Mouse (Mus musculus) midbrain, embryonic 12.5 days (tissue): ENCODE measurements around the gene Slco1a5. TPM values are rescaled to one million over a fixed set of nuclear protein-coding genes. Genes with fewer than 3 reads are reported as not detected.

ENCODE experiments used
- ATAC-seq: fragments of 200-750 bp; cut with Nextera tagmentation; 2 replicates; pipeline ENCODE4 v1.8.0; 2017; ENCODE audit warnings: low read depth, moderate TSS enrichment, moderate library complexity; ENCODE audit not compliant: low FRiP score
- H3K27ac ChIP-seq: fragments of 300-500 bp; sonication (generic); replicated peaks from 2 replicates; pipeline ENCODE4 v1.5.1; 2016; ENCODE audit warnings: mild to moderate bottlenecking
- H3K27me3 ChIP-seq: fragments of 300-500 bp; sonication (generic); 2 replicates; pipeline ENCODE4 v1.6.1; 2016; ENCODE audit warnings: mild to moderate bottlenecking
- H3K36me3 ChIP-seq: fragments of 300-500 bp; sonication (generic); 2 replicates; pipeline ENCODE4 v1.6.1; 2016
- H3K4me1 ChIP-seq: fragments of 300-500 bp; sonication (generic); 2 replicates; pipeline ENCODE4 v1.6.1; 2016
- H3K4me2 ChIP-seq: fragments of 300-500 bp; sonication (generic); replicated peaks from 2 replicates; pipeline ENCODE4 v1.6.1; 2016; ENCODE audit warnings: mild to moderate bottlenecking, moderate library complexity
- H3K4me3 ChIP-seq: fragments of 300-500 bp; sonication (generic); 2 replicates; pipeline ENCODE4 v1.5.1; 2016; ENCODE audit warnings: mild to moderate bottlenecking
- H3K9ac ChIP-seq: fragments of 300-500 bp; sonication (generic); replicated peaks from 2 replicates; pipeline ENCODE4 v1.6.1; 2016; ENCODE audit warnings: mild to moderate bottlenecking, moderate library complexity
- H3K9me3 ChIP-seq: fragments of 300-500 bp; sonication (generic); 2 replicates; pipeline ENCODE4 v1.6.1; 2016; ENCODE audit warnings: mild to moderate bottlenecking
- WGBS: fragments of 180-500 bp; shearing (Covaris S2); methylation state at CpG from one replicate; pipeline ENCODE4 v1.1.7; 2016; 5-methylcytosine and 5-hydroxymethylcytosine counted together
- polyA plus RNA-seq: library from polyadenylated mRNA; unstranded; fragments of >200 nt; fragmentation: Nextera tagmentation; extraction: Ambion mirVana; gene quantifications from 2 replicates; pipeline ENCODE4 v1.2.1, GENCODE M21; 2016

Slco1a5 gene
- polyA plus RNA-seq, 1 experiment from 2014 or later, result 0.63 TPM

GRCm38 (mm10) chr6:142345440-142346038 lies 22.8 kb upstream of the Slco1a5 start, which contains the start of gene Pyroxd1:
Pyroxd1 (plus strand) TSS chr6:142345654.
- Histone ChIP-seq H3K9ac (peak within 1 kb of the TSS; percentile 68), H3K36me3 (peaks cover 20% of the 10 kb centered on the region), H3K4me3 (peak within 1 kb of the TSS; percentile 80), H3K27ac (peak within 1 kb of the TSS; percentile 76), H3K4me1 (peaks cover 7% of the 10 kb centered on the region), H3K4me2 (peak within 1 kb of the TSS; percentile 56), H3K27me3 (no peaks in the 10 kb centered on the region), H3K9me3 (no peaks in the 10 kb centered on the region)
- WGBS, result under 1% methylated on average over 48 of the region's 48 CpGs
- ATAC-seq, result peak; percentile 95

- H3K4me2 ChIP-seq, result no peak overlapping the region
- H3K9me3 ChIP-seq, result no peaks in the 10 kb centered on the region
- peaks cover 7% of the 10 kb centered on the region for H3K4me1 ChIP-seq
- H3K27ac ChIP-seq, result no peak overlapping the region
- no peak overlapping the region for H3K4me3 ChIP-seq
- H3K27me3 ChIP-seq, result no peaks in the 10 kb centered on the region
- 77% methylated on average over 2 of the region's 2 CpGs for WGBS
- no peak overlapping the region for H3K9ac ChIP-seq
- ATAC-seq, result no peak
- H3K36me3 ChIP-seq, result peaks cover 2% of the 10 kb centered on the region; the same call in 1 of the 2 replicates
Observed at GRCm38 (mm10) chr6:142343561-142343960, 20.8 kb upstream of the Slco1a5 start.

DNA sequence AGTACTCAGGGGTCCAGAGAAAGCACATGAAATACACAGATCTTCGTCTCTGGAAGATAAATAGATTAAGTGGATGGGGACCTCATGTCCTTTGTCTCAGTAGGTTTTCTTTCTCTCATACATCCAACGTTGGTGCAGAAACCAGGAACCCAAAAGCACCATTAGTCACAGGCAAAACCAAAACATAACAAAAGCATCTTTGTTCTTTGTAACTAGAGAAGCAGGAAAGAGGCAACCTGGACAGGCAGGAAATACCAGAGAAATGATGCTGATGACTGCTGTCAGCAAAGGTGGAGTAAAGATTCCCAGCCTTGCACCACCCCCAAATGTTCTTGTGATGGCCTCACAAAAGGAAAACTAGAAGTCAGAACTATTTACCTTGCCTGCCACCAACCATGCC lies 16.8 kb upstream of the Slco1a5 start:
- H3K27me3 ChIP-seq, result no peaks in the 10 kb centered on the region
- H3K36me3 ChIP-seq, result no peaks in the 10 kb centered on the region
- WGBS, result 62% methylated on average over 2 of the region's 2 CpGs
- no peaks in the 10 kb centered on the region for H3K9me3 ChIP-seq
- H3K4me2 ChIP-seq, result no peak overlapping the region
- H3K4me1 ChIP-seq, result no peaks in the 10 kb centered on the region
- ATAC-seq, result no peak
- no peak overlapping the region for H3K27ac ChIP-seq
- H3K4me3 ChIP-seq, result no peak overlapping the region
- no peak overlapping the region for H3K9ac ChIP-seq

- H3K4me1 ChIP-seq, result no peaks in the 10 kb centered on the region
- H3K9me3 ChIP-seq, result no peaks in the 10 kb centered on the region
- no peak overlapping the region for H3K27ac ChIP-seq
- no peaks in the 10 kb centered on the region for H3K27me3 ChIP-seq
- no peak overlapping the region for H3K4me3 ChIP-seq
- no peak overlapping the region for H3K9ac ChIP-seq
- ATAC-seq, result no peak
- no peak overlapping the region for H3K4me2 ChIP-seq
- H3K36me3 ChIP-seq, result no peaks in the 10 kb centered on the region
- WGBS, result 68% methylated on average over 2 of the region's 2 CpGs
Observed at GRCm38 (mm10) chr6:142338961-142339360, 16.2 kb upstream of the Slco1a5 start.

- Histone ChIP-seq H3K9me3 (no peaks in the 10 kb centered on the region), H3K27me3 (no peaks in the 10 kb centered on the region), H3K27ac (no peak overlapping the region), H3K4me3 (no peak overlapping the region), H3K9ac (no peak overlapping the region), H3K36me3 (no peaks in the 10 kb centered on the region), H3K4me1 (no peaks in the 10 kb centered on the region), H3K4me2 (no peak overlapping the region)
- no peak for ATAC-seq
- 78% methylated on average over 1 of the region's 1 CpGs for WGBS
Observed at GRCm38 (mm10) chr6:142329201-142329600, 6.4 kb upstream of the Slco1a5 start.

- Histone ChIP-seq H3K9ac (no peak overlapping the region), H3K4me1 (0 out of 2 replicates have a peak, but pooled peaks cover 3% of the 10 kb centered on the region), H3K4me2 (no peak overlapping the region), H3K36me3 (no peaks in the 10 kb centered on the region), H3K27me3 (no peaks in the 10 kb centered on the region), H3K9me3 (no peaks in the 10 kb centered on the region), H3K27ac (no peak overlapping the region), H3K4me3 (no peak overlapping the region)
- 75% methylated on average over 3 of the region's 3 CpGs for WGBS
- ATAC-seq, result 0 out of 2 replicates have a peak, but pooled peaks have one; percentile 36
Observed at GRCm38 (mm10) chr6:142326598-142326997, 3.8 kb upstream of the Slco1a5 start.

- no peaks in the 10 kb centered on the region for H3K36me3 ChIP-seq
- no peak overlapping the region for H3K4me2 ChIP-seq
- no peaks in the 10 kb centered on the region for H3K4me1 ChIP-seq
- H3K9me3 ChIP-seq, result no peaks in the 10 kb centered on the region
- H3K9ac ChIP-seq, result no peak overlapping the region
- no peak overlapping the region for H3K27ac ChIP-seq
- no peak overlapping the region for H3K4me3 ChIP-seq
- ATAC-seq, result no peak
- H3K27me3 ChIP-seq, result no peaks in the 10 kb centered on the region
Observed at GRCm38 (mm10) chr6:142317106-142317505, 5.7 kb downstream of the Slco1a5 start.

DNA sequence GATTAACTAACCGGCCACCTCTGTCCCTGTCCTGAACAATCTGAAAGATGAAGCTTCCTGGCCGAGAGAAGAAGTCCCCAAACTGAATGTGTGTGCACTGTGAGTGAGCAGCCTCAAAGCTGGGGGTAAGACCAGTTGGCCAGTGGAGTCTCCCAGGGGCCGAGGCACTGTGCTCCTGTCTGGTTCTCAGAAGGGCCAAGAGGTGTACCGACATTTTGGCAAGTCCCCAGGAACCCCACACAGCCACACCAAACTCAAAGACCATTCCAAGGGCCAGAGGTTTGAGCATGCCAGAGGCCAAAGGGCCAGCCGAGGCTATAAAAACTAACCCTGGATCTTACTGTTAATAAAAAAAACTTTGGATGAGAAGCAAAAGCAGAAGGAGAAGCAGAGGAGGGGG lies 8.5 kb downstream of the Slco1a5 start:
- no peak for ATAC-seq
- Histone ChIP-seq H3K9me3 (peaks cover 3% of the 10 kb centered on the region; the same call in 1 of the 2 replicates), H3K4me1 (no peaks in the 10 kb centered on the region), H3K27ac (no peak overlapping the region), H3K4me2 (no peak overlapping the region), H3K27me3 (no peaks in the 10 kb centered on the region), H3K4me3 (no peak overlapping the region), H3K36me3 (no peaks in the 10 kb centered on the region), H3K9ac (no peak overlapping the region)
- WGBS, result 85% methylated on average over 5 of the region's 5 CpGs

GRCm38 (mm10) chr6:142305076-142305475 lies 17.7 kb downstream of the Slco1a5 start:
- H3K4me1 ChIP-seq, result no peaks in the 10 kb centered on the region
- no peak for ATAC-seq

GRCm38 (mm10) chr6:142298098-142298497 lies 24.7 kb downstream of the Slco1a5 start, which contains the start of gene Iapp:
Iapp (plus strand) TSS chr6:142298423.
- no peak within 1 kb of the TSS for H3K4me3 ChIP-seq
- no peak within 1 kb of the TSS for H3K27ac ChIP-seq
- H3K27me3 ChIP-seq, result no peaks in the 10 kb centered on the region
- no peaks in the 10 kb centered on the region for H3K9me3 ChIP-seq
- no peaks in the 10 kb centered on the region for H3K4me1 ChIP-seq
- ATAC-seq, result no peak
- H3K4me2 ChIP-seq, result no peak within 1 kb of the TSS
- no peaks in the 10 kb centered on the region for H3K36me3 ChIP-seq
- 64% methylated on average over 4 of the region's 4 CpGs for WGBS
- no peak within 1 kb of the TSS for H3K9ac ChIP-seq

More at GRCm38 (mm10) chr6:142305076-142305475, 17.7 kb downstream of the Slco1a5 start:
- Histone ChIP-seq H3K9ac (no peak overlapping the region), H3K36me3 (no peaks in the 10 kb centered on the region), H3K4me2 (no peak overlapping the region), H3K9me3 (peaks cover 3% of the 10 kb centered on the region; the same call in 1 of the 2 replicates), H3K27me3 (no peaks in the 10 kb centered on the region), H3K27ac (no peak overlapping the region), H3K4me3 (no peak overlapping the region)

- 73% methylated on average over 12 of the region's 12 CpGs for WGBS
- Histone ChIP-seq H3K9ac (no peak overlapping the region), H3K4me1 (no peaks in the 10 kb centered on the region), H3K4me3 (no peak overlapping the region), H3K27me3 (no peaks in the 10 kb centered on the region), H3K36me3 (no peaks in the 10 kb centered on the region), H3K27ac (no peak overlapping the region), H3K4me2 (no peak overlapping the region), H3K9me3 (no peaks in the 10 kb centered on the region)
- ATAC-seq, result no peak
Observed at GRCm38 (mm10) chr6:142289413-142290118, 33.2 kb downstream of the Slco1a5 start.

DNA sequence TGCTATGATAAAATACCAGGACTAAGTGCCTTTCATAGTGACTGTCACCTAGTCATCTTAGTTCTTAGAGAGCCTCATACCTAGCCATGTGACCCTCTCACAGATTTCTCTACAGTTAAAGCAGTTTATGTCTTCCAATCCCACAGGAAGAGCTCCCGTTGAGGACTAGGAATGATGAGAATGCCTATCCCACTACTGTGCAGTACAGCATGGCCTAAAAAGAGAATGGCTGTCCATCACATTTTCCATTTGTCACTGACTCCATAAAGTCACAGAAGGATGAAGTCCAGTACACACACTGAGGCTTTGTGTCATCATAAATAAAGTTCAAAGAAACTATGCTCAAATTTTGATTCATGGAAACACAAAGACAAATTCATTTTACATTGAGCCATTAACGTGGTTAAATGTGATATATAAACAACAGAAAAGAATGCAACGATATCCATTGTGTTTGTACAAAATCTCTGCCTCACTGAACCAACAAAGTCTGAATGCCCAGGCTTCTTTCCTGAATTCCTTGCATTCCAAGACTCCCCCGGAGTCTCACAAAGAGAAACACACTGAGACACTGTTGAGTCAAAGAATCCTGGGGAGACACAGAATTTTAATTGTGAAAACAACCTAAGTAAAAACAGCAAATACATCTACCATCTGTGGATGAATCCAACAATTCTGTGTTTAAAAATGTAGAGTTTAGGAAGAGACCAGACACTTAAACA lies 46.9 kb downstream of the Slco1a5 start:
- Histone ChIP-seq H3K9me3 (no peaks in the 10 kb centered on the region), H3K4me2 (no peak overlapping the region), H3K27me3 (no peaks in the 10 kb centered on the region), H3K4me3 (no peak overlapping the region), H3K9ac (no peak overlapping the region), H3K36me3 (no peaks in the 10 kb centered on the region), H3K4me1 (no peaks in the 10 kb centered on the region), H3K27ac (no peak overlapping the region)
- no peak for ATAC-seq
- 6% methylated on average over 4 of the region's 4 CpGs for WGBS
